Mouse (Mus musculus) neutrophil, adult 5-6 weeks (primary cell): Measurements from ENCODE around the gene Hsd17b3. TPM values are rescaled to one million over a fixed set of nuclear protein-coding genes. Genes with fewer than 3 reads are reported as not detected.
A peak's percentile ranks its signal among the peaks of the same experiment; 100 is the strongest.

ENCODE experiments used
- ATAC-seq: fragments of 151-379, 151-347 bp; 2 replicates; pipeline ENCODE4 v1.8.0; 2017; ENCODE audit warnings: mild to moderate bottlenecking, moderate TSS enrichment; ENCODE audit not compliant: insufficient number of reproducible peaks, poor library complexity, low FRiP score, severe bottlenecking; ENCODE audit errors: extremely low read depth
- total RNA-seq: library from RNA; stranded (forward); fragments of 200-1000 nt; gene quantifications from 2 replicates; pipeline ENCODE4 v1.2.3, GENCODE M21; 2017

The Hsd17b3 gene
- not detected in 2 replicates for total RNA-seq

DNA sequence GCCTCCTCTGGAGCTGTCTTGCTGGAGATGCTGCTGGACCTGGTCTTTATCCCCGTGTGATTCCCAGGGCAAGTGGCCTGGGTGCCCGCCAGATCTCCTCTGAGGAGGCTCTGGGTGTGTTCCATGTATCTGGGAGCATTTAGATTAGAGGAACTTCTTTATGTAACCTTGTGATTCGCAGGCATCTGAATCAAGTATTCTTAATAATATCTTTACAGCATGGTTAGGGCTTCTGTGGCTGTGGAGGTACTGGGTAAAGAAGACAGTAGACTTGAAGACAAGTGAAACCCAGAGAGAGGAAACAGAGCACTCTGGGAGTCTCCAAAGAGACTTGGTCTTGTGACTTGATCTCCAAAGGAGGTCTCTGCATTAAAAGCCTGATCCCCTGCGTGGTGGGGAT, at the start of gene Hsd17b3:
Gene Hsd17b3 (minus strand): TSS at position 101 of the 400 bp plus-strand sequence.
- no peak for ATAC-seq

DNA sequence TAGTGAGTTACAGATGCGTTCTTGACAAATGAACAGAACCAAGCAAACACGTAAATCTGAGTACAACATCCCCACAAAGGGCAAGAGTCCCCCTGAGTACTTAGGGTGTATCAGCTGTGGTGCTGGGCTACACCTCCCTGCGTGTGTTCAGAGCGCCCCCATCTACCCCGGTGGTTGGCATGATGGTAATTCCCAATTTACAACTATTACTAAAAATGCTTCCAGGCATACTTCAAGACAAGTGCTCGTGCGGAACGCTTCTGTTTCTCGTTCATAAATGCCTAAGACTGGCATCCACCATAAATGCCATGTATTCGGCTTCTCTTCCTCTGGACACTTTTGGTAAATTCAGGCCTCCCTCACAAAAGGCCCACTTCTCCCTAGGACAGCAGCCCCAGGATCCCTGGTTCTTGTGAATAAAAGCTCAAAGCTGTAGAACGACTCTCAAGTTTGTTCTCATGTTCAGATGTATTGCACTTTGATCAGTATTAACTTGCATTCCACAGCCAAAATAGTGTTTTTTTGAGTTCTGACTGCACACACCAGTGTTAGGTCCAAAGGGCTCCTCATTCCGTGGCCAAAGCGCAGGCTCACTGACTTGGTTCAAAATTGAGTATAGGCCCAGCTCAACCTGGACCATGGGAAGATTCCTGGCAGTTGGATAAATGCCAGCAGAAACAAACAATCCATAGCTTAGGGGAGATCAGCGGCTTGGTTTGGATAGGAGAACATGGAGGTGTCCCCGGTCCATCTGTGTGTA, 40.8 kb upstream of the Hsd17b3 start:
- peak; percentile 53 for ATAC-seq

DNA sequence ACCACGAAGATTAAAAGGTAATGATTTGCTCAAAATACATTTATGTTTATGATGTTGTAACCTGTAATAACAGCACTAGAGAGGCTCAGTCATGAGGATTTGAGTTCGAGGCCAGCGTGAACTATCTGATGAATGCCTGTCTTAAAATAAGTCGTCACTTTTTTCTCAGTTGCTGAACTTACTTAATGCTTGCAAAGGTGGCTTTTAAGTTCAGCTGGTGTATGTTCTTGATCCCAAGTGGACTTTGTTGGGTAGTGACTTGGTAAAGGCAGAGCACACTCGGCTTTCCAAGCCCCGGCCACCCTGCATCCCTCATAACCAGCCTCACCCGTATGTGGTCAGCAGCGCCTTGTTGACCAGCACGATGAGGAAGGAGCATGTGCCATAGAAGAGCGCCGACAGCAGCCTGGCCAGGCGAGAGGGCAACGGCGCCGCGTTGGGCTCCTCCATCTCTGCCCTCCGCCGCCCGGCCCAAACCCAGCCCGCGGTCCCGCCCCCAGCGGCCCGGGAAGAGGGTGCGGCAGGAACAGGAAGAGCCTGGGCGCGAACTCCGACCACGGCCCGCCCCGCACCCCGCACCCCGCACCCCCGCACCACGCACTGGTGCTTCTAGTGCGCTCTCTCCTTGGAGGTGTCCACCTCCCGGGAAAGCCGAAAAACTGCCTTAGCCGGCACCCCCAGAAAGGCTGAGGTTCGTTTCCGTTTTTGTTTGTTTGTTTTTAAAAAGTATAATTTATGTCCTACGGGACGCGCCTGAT, 40.0 kb upstream of the Hsd17b3 start, which contains the start of gene Slc35d2:
Gene Slc35d2 (minus strand): TSS at position 511 of the 758 bp plus-strand sequence.
- ATAC-seq = peak; percentile 77

DNA sequence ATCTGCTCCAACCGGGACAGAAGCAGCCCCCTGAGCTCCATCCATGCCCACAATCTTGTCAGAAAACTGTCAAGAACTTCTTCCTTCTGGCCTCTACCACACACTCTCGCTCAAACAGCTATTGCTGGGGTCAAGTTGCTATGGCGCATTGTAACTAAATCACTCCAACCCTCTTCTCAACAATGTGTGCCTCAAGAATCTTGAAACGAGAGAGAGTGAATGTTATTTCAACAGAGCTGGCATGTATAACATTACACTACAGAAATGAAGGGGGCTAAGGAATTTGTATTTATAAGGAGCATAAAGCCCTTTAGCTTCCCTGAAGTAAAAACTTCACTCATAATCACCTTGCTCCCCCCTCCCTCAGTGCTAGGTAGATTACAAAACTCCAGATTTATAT, 37.3 kb upstream of the Hsd17b3 start:
- no peak for ATAC-seq

DNA sequence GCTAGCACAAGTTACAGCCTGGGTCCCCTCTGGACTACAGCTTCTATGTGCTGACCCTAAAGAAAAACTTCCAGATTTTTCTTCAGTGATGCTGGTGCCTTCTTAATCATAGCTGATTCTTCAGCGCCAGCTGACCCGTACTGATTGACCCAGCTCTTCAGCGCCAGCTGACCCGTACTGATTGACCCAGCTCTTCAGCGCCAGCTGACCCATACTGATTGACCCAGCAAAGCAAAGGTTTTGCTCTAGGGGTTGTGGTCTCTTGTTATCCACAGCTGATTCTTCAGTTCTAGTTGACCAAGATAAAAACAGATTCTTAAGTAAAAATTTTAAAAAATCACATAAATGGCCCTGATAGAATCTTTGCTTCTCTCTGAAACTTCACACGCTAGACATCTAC, 35.9 kb upstream of the Hsd17b3 start:
- ATAC-seq = no peak

DNA sequence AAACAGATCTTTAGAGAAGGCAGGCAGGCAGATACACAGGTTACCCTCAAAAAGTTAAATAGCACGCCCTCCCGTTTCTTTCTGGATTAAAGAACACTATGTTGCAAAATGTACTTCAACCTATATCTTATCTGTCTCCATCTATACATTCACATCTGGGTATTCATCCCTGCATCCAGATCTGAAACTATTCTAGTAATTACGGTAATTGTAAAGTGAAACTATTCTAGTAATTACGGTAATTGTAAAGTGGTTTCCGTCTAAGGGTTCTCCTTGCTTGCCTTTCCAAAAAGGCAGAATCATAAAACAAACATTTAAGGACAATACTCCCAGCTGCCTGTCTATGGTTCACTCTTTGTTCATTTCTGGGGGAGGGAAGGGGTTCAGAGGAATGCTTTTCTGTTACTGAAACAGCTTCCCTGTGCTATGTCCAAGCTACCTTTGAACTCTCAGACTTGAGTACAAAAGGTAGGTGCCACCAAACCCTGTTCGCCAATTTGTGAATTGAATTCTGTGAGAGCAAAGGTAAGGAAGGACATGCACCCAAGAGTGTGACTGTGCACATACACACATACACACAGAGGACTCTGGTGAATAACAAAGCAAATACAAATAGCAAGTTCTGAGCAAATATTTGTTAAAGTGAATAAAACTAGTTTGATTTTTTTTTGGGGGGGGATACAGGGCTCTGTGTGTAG, 34.6 kb upstream of the Hsd17b3 start:
- ATAC-seq = no peak

DNA sequence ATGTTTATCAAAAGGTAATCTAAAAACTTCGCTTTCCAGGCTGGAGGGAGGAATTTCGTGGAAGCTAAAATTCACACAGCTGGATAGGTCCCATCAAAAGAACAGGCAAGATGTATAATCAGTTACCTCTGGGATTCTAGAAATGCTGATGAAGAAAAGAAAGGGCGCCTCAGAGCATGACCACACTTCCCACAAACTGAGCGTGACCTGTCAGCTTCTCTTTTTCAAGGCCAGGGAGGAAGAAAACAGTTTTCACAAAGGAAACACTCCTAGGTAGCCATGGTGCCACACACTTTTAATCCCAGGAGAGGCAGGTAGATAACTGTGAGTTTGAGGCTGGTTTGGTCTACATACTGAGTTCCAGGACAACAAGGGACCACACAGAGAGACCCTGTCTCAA, 31.7 kb upstream of the Hsd17b3 start:
- peak; percentile 41; the same call in 1 of the 2 replicates for ATAC-seq

DNA sequence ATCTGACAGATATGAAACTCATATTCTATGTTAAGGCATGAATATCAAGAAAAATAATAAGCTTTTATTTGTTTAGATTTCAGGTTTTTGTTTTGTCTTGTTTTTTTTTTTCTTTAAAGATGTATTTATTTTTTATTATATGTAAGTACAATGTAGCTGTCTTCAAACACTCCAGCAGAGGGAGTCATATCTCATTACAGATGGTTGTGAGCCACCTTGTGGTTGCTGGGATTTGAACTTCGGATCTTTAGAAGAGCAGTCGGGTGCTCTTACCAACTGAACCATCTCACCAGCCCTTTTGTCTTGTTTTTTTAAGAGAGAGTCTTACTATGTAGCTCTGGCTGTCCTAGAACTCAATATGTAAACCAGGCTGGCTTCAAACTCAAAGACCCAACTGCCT, 28.4 kb upstream of the Hsd17b3 start:
- ATAC-seq = no peak

DNA sequence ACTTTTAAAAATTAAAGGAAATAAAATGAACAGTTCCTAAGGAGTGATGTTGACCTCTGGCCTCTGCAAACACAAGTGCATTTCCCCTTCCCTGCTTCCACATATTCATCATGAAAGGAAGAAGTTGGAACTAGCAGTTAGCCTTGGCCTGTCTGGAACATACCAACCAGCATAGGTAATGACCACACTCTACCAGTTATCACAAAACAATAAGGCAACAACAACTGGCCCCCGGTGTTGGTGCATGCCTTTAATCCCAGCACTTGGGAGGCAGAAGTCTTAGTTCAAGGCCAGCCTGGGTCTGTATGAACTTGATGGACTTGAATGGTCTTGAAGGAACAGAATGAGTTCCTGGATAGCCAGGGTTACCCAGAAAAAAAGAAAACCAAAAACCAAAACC, 21.4 kb upstream of the Hsd17b3 start:
- ATAC-seq = no peak

DNA sequence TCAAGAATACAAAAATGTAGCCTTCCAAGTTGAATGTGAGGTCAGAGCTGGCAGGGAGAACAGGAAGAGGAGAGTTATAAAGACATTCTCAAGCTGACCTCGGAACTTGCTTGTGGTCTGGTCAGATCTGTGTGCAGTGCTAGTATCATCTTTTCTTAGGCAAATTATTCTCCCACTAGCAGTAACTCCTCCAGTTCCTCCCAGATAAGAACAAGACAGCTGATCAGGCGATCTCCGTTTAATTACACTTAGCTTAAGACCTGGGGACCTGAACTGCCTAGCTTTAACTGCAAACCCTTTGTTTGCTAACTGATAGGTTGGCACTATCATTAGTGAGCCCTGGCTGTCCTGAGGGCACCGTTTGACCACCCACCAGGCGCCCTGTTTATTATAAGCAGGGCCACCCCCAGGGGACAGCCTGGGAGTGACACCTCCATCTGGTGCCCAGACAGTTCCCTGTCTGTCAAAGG, 19.4 kb upstream of the Hsd17b3 start:
- ATAC-seq = no peak

DNA sequence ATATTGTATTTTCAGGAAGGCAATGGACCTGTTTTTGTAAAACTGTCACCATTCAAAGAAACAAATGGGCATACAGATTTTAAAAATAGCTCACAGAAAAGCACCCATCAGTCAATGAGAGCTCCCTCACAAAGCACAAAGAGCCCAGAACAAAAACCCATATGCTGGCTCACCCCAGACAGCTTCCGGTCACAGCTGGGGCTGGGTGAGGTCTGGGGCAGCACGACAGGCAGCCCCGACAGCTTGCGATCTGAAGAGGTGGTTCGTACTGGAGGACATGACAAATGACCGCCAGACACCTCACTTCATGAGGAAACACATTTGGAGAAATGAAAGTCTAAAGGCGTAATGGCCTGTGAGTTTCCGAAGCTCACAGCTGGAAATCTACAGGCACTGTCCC, 18.5 kb upstream of the Hsd17b3 start:
- ATAC-seq = no peak

DNA sequence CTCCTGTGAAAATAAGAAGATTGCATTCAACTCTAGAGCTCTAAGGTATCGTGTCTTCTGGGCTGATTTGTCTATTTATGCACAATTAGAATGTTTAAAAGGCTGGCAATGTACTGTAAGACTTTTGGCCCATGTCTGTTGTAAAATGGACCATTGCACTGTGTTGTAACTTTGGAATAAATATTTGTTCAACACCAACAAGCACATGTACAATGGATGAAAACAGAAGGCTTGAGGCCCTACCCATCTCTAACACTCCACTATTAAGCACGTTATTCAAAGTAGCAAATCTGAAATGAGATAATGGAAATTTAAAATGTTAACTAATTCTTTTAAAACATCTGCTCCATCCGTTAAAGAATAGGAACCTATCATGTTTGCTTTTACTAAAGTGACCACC, 18.1 kb upstream of the Hsd17b3 start:
- no peak for ATAC-seq

DNA sequence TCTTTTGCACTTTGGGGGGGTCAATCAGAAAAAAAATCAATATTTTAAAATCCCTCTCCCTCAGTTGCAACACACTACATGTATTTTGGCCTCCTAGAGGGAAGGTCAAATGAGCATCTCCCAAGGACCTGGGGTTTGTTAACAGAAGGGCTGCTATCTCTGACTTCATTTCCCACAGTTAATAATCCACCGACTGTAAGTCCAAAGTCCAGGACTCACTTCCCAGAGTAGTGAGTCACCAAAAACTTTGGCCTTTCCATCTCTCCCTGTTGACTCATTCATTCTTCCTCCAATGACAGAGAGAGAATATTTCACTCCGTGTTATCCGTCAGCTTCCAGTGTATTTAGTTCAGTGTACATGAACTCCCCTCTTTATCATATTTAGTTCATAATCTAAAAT, 16.7 kb upstream of the Hsd17b3 start:
- no peak for ATAC-seq

DNA sequence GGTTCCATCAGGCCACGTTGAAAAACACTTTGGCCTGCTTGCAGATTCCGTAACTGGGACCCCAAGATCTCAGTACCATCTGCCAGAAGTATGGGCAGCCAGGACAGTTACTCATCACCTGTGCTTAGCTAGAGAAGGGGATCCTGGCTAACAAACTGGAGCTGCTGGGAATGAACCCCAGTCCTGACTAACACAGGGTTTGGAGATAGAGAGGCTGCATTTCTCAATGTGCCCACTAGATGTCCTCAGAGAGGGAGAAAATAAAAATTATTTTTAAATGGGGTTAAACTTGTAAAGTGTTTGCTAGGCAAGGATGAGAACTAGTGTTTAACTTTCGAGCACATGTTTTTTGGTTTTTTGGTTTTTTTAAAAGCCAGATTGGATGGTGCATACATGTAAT, 11.2 kb upstream of the Hsd17b3 start:
- ATAC-seq = peak; percentile 65; the same call in 1 of the 2 replicates

DNA sequence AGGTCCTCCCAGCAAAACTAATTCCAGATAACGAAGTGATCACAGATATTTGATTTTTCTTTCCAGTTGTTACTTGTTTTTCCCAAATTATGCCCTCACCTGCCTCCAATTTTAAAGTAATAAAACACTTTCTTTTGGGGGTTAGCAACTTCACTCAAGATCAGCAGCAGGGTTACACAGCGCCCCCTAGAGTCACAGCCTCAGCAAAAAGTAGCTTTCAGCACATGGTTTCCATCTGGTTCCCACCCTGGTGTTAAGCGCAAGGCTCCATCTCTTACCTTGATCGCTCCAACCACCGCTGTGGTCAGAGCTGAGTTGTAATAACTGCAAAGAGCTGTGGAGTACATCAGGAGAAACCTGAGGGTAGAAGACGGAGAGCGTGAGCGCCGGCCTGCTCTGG, 10.0 kb upstream of the Hsd17b3 start:
- no peak for ATAC-seq

DNA sequence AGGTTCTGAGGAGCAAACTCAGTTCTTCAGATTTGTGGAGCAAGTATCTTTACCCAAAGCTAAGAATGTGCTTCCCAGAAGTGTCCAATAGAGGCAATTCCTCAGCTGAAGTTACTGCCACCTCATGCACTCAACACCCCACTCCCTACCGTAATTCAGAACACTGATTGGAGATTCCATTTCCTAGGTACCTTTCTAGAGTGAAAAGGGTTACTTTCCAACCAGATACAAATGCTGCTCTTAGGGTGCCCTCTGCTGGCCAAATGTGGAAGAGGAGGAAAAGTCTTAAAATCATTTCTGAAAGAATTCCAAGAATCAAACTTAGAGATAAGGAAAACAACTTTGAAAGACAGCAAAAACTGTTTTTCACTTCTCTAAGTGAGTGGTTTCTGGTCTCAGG, 4.3 kb upstream of the Hsd17b3 start:
- no peak for ATAC-seq

DNA sequence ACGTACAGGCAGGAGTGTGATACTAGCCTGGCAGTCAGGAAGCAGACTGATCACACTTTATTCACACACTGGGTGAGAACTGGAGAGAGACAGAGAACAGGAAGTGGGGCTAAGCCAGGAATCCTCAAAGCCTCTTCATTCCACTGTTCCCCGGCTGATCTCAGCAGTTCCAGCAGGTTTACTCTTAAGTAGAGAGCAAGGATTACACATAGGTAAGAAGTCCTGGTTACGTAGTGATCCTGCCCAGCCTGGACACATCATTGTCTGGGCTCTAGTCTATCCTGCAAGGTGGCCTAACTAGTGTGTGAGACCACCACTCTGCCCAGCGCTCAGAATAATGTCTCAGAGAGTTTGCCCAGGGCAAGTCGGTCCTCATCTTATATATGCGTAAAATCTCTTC, 3.7 kb upstream of the Hsd17b3 start:
- no peak for ATAC-seq

DNA sequence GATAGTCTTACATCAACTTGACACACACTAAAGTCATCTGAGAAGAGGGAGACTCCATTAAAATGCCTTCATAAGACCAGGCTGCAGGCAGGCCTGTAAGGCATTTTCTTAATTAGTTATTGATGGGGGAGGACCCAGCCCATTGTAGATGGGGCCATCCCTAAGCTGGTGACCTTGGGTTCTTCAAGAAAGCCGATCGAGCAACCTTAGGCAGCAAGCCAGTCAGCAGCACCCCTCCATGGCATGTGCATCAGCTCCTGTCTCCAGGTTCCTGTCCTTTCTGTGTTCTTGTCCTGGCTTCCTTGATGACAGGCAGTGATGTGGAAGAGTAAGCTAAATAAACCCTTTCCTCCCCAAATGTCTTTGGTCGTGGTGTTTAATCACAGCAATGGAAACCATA, 3.1 kb upstream of the Hsd17b3 start:
- no peak for ATAC-seq

DNA sequence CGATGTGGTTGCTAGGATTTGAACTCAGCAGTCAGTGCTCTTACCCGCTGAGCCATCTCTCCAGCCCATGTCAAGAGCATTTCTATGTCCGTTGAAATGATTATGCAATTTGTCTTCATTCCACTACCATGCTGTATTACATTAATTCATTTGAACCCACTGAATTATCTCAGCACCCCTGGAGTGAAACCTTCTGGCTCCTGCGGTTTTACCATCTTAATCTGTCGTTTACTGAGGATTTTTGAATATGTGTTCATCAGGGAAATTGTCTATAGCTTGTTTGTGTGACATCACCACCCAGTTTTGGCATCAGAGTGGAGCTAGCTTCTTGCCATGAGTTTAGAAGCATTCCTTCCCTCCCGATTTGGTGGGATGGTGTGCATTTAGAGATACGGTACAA, 2.0 kb upstream of the Hsd17b3 start:
- no peak for ATAC-seq

DNA sequence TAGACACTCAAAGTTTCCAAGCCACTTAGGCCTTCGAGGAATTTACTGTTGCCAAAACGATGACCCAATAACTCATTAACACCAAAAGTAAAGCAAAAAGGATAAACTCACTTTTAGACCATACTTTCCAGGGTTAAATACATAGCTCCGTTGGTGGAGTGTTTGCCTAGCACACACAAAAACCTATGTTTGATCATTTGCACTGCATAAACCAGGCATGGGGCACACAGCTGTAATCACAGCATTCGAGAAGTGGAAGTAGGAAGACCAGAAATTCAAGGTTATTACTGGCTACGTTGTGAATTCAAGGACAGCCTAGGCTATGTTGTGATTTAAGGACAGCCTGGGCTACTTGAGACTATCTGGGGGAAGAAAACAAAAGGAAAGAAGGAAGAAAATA, 1.2 kb upstream of the Hsd17b3 start:
- ATAC-seq = no peak
